Mouse (Mus musculus): ENCODE results near the gene Cdc6. TPM values are rescaled to one million over a fixed set of nuclear protein-coding genes. Genes with fewer than 3 reads are reported as not detected.

The Cdc6 gene
- polyA plus RNA-seq, 2 experiments = 28.6 to 64.1 TPM

DNA sequence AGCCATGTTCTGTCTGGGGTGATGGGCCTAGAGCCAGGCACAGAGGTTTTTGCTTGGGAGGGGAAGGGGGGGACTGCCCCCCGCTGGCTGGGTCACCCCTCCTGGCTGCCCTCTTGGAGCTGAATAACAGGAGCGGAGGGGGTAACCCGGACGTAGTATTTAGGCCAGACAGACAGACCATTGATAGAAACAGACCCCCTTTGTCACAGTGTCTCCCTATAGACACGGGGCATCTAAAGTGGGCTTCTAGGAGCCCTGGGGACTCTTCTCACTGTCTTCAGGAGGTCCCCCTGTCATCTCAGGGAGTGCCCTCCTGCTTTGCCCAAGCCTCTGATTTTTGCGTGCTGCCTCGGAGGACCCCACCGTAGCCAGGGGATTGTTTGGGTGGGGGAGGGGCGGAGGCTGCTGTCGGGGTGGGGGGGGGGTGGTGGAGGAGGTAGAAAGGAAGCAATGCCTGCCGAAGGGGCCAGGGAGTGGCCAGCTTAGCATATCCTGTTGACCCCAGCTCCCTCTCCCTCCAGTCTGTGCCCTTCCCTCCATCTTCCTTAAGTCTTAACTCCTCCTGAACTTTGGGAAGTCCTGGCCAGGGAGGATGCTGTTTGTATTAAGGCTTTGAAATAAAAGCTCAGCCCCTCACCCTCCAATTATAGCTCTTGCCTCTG is 57.9 kb downstream of the Cdc6 start:
- Histone ChIP-seq H3K4me2 (ENCODE audit: low read depth) (no peak overlapping the region), H3K9ac (replicated peaks) (no peak overlapping the region)
- WGBS (ENCODE audit: insufficient replicate concordance) = 24% methylated on average over 11 of the region's 11 CpGs

DNA sequence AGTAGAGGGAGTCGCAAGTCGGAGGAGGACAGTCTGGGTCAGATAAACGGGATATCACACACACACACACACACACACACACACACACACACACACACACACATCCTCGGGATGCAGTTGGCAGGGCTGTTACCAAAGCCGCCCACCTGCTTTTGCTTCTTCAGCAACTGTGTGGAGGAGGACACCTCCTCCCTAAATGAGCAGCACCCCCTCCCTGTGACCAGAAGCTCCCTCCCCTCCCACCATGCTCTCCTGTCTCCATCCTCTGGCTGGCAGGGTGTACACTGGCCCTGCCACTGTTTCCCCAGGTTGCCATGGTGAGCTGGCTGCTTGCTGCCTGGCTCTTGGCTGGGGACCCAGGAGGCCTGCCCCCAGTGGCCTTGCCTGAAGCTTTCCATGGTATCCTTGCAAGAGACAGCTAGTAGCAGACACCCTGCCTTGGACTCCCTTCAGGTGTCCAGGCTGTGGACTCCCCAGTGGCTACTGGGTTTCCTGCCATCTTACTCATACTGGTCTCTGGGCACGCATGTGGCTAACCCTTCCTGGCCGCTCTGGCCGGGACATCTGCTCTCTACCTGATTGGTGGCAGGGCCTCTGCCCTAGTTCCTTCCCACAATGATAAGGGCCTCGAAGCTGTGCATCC is 59.0 kb downstream of the Cdc6 start:
- Histone ChIP-seq H3K9me3 (ENCODE audit: control insufficient read depth, low read length) (no peaks in the 10 kb centered on the region), H3K36me3 (replicated peaks; ENCODE audit: control insufficient read depth, insufficient read depth, low read depth) (peaks cover 2% of the 10 kb centered on the region; the same call in 1 of the 2 replicates), H3K4me1 (replicated peaks; ENCODE audit: control insufficient read depth in 2 of 2, insufficient read depth in 2 of 2, low read length in 1 of 2) (peaks cover 0 to 22% of the 10 kb centered on the region in 2 experiments; a peak in 3 of 4 replicates), H3K9ac (replicated peaks) (no peak overlapping the region), H3K4me2 (ENCODE audit: low read depth) (no peak overlapping the region), H3K4me3 (ENCODE audit: insufficient read depth in 1 of 2, low read depth in 2 of 2, low read length in 2 of 2) (no peak overlapping the region), H3K27me3 (ENCODE audit: control insufficient read depth, insufficient read depth, low read length) (peaks cover 37% of the 10 kb centered on the region), H3K27ac (no peak overlapping the region)
- no peak for ATAC-seq (ENCODE audit: insufficient read depth)
- DNase-seq (ENCODE audit: low read depth in 3 of 3, low spot score in 3 of 3) = no peak
- TF ChIP-seq CTCF (IDR thresholded peaks at IDR 0.05; ENCODE audit: low read depth) (peak; percentile 20; the same call in 1 of the 2 replicates), EP300 (IDR thresholded peaks at IDR 0.05; ENCODE audit: low read depth) (no peak)
- WGBS (ENCODE audit: insufficient replicate concordance) = 23% methylated on average over 9 of the region's 9 CpGs

More for the DNA sequence above, 57.9 kb downstream of the Cdc6 start:
- Histone ChIP-seq H3K9me3 (ENCODE audit: control insufficient read depth, low read length) (no peaks in the 10 kb centered on the region), H3K27ac (no peak overlapping the region), H3K36me3 (replicated peaks; ENCODE audit: control insufficient read depth, insufficient read depth, low read depth) (peaks cover 2% of the 10 kb centered on the region; the same call in 1 of the 2 replicates), H3K4me3 (ENCODE audit: insufficient read depth in 1 of 2, low read depth in 2 of 2, low read length in 2 of 2) (no peak overlapping the region), H3K4me1 (replicated peaks; ENCODE audit: control insufficient read depth in 2 of 2, insufficient read depth in 2 of 2, low read length in 1 of 2) (peaks cover 0 to 22% of the 10 kb centered on the region in 2 experiments; a peak in 3 of 4 replicates), H3K27me3 (ENCODE audit: control insufficient read depth, insufficient read depth, low read length) (peaks cover 48% of the 10 kb centered on the region)
- no peak for DNase-seq (ENCODE audit: low read depth in 3 of 3, low spot score in 3 of 3)
- TF ChIP-seq EP300 (IDR thresholded peaks at IDR 0.05; ENCODE audit: low read depth) = no peak
- no peak for TF ChIP-seq CTCF (IDR thresholded peaks at IDR 0.05; ENCODE audit: low read depth)
- ATAC-seq (ENCODE audit: insufficient read depth) = no peak

DNA sequence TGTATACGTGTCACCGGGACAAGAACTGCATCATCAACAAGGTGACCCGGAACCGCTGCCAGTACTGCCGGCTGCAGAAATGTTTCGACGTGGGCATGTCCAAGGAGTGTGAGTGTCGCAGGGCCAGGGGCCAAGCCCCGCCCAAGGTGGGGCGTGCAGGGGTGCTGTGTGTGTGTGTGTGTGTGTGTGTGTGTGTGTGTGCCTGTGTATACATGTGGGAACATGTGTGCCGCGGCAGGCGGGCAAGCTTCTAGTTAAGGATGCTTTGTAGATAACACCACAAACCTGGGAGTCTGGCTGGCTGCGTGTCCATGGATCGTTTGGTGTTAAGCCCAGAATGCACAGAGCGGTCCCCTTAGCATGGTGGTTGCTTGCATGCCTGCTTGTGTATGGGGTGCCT is 60.5 kb downstream of the Cdc6 start:
- Histone ChIP-seq H3K9me3 (ENCODE audit: control insufficient read depth, low read length) (no peaks in the 10 kb centered on the region), H3K27ac (no peak overlapping the region), H3K4me2 (ENCODE audit: low read depth) (no peak overlapping the region), H3K9ac (replicated peaks) (no peak overlapping the region), H3K4me3 (ENCODE audit: insufficient read depth in 1 of 2, low read depth in 2 of 2, low read length in 2 of 2) (no peak overlapping the region), H3K36me3 (replicated peaks; ENCODE audit: control insufficient read depth, insufficient read depth, low read depth) (peaks cover 2% of the 10 kb centered on the region; the same call in 1 of the 2 replicates), H3K4me1 (replicated peaks; ENCODE audit: control insufficient read depth in 2 of 2, insufficient read depth in 2 of 2, low read length in 1 of 2) (peaks cover 0 to 16% of the 10 kb centered on the region in 2 experiments; a peak in 3 of 4 replicates), H3K27me3 (ENCODE audit: control insufficient read depth, insufficient read depth, low read length) (peaks cover 22% of the 10 kb centered on the region)
- ATAC-seq (ENCODE audit: insufficient read depth) (no peak), DNase-seq (ENCODE audit: low read depth in 3 of 3, low spot score in 3 of 3) (no peak)
- WGBS (ENCODE audit: insufficient replicate concordance) = 68% methylated on average over 16 of the region's 16 CpGs
- TF ChIP-seq CTCF (IDR thresholded peaks at IDR 0.05; ENCODE audit: low read depth) (no peak), EP300 (IDR thresholded peaks at IDR 0.05; ENCODE audit: low read depth) (no peak)

DNA sequence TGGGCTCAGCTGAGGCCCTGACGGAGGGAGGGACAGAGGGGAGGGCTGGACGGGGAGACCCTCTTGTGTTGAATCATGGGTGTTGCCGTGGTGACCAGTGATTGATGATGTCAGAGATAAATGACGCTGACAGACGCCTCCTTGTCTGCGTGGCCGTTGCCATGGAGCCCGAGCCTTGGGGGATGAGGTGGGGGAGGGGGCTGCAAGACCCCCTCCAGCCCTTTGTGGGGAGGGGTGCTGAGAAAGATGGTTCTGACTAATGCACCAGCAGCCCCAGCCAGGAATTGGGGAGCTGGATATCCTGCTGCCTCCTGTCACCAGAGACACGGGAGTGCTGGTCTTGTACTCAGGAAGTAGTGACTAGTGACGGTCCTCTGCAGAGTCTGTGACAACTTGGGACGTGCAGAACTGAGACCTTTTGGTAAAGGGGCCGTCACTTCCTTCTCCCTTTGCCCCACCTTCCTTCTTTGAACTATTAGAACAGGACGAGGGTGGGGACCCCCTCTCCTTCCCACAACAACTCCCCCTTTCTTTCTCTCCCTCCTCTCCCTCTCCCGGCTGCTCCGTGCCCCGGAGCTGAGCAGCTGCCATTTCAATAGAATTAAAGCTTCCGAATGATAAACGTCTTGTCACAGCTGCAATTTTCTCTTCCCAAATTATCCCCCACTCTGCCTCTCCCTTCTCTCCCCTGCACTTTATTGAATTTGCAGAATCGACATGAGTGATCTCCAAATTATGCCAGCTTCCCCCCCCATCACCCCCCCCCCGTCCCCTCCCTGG is 61.3 kb downstream of the Cdc6 start:
- peaks cover 14% of the 10 kb centered on the region for H3K27me3 ChIP-seq (ENCODE audit: control insufficient read depth, insufficient read depth, low read length)
- DNase-seq (ENCODE audit: low read depth in 3 of 3, low spot score in 3 of 3) = no peak
- H3K4me1 ChIP-seq (replicated peaks; ENCODE audit: control insufficient read depth in 2 of 2, insufficient read depth in 2 of 2, low read length in 1 of 2) = peaks cover 0 to 16% of the 10 kb centered on the region in 2 experiments; a peak in 3 of 4 replicates
- no peak overlapping the region for H3K4me3 ChIP-seq (ENCODE audit: insufficient read depth in 1 of 2, low read depth in 2 of 2, low read length in 2 of 2)
- TF ChIP-seq CTCF (IDR thresholded peaks at IDR 0.05; ENCODE audit: low read depth) (no peak), EP300 (IDR thresholded peaks at IDR 0.05; ENCODE audit: low read depth) (no peak)
- H3K4me2 ChIP-seq (ENCODE audit: low read depth) = no peak overlapping the region
- no peak for ATAC-seq (ENCODE audit: insufficient read depth)
- WGBS (ENCODE audit: insufficient replicate concordance) = 13% methylated on average over 20 of the region's 20 CpGs
- no peak overlapping the region for H3K27ac ChIP-seq
- no peaks in the 10 kb centered on the region for H3K9me3 ChIP-seq (ENCODE audit: control insufficient read depth, low read length)
- H3K36me3 ChIP-seq (replicated peaks; ENCODE audit: control insufficient read depth, insufficient read depth, low read depth) = peaks cover 2% of the 10 kb centered on the region; the same call in 1 of the 2 replicates
- no peak overlapping the region for H3K9ac ChIP-seq (replicated peaks)
